Mouse (Mus musculus) midbrain, postnatal 0 days (tissue): Measurements from ENCODE around the gene 0610030E20Rik. TPM values are rescaled to one million over a fixed set of nuclear protein-coding genes. Genes with fewer than 3 reads are reported as not detected.

Experiments used
- ATAC-seq: fragments of 200-750 bp; cut with Nextera tagmentation; 2 replicates; pipeline ENCODE4 v1.8.0; 2017; ENCODE audit warnings: moderate number of reproducible peaks, mild to moderate bottlenecking, moderate TSS enrichment, moderate library complexity; ENCODE audit not compliant: low FRiP score
- DNase-seq: peaks from one replicate; pipeline ENCODE4 v3.0.0-alpha.2; 2015; ENCODE audit warnings: low spot score
- H3K27ac ChIP-seq: fragments of 300-500 bp; sonication (generic); 2 replicates; pipeline ENCODE4 v1.5.1; 2014; ENCODE audit warnings: low read depth, mild to moderate bottlenecking, low read length, mixed read lengths
- H3K27me3 ChIP-seq: fragments of 300-500 bp; sonication (generic); 2 replicates; pipeline ENCODE4 v1.6.1; 2014; ENCODE audit warnings: low read length, control low read depth, mixed read lengths; ENCODE audit not compliant: insufficient read depth
- H3K36me3 ChIP-seq: fragments of 300-500 bp; sonication (generic); 2 replicates; pipeline ENCODE4 v1.6.1; 2014; ENCODE audit warnings: low read length, control low read depth, mixed read lengths; ENCODE audit not compliant: insufficient read depth
- H3K4me1 ChIP-seq: fragments of 300-500 bp; sonication (generic); 2 replicates; pipeline ENCODE4 v1.6.1; 2014; ENCODE audit warnings: mild to moderate bottlenecking, control low read depth, antibody characterized with exemption, low read length, mixed read lengths; ENCODE audit not compliant: insufficient read depth
- H3K4me2 ChIP-seq: fragments of 300-500 bp; sonication (generic); 2 replicates; pipeline ENCODE4 v1.6.1; 2014; ENCODE audit warnings: low read depth, mild to moderate bottlenecking, low read length, mixed read lengths; ENCODE audit not compliant: poor library complexity, severe bottlenecking
- H3K4me3 ChIP-seq: fragments of 300-500 bp; sonication (generic); 2 replicates; pipeline ENCODE4 v1.5.1; 2014; ENCODE audit warnings: low read depth, mild to moderate bottlenecking, low read length, moderate library complexity
- H3K9ac ChIP-seq: fragments of 300-500 bp; sonication (generic); replicated peaks from 2 replicates; pipeline ENCODE4 v1.6.1; 2014; ENCODE audit warnings: mild to moderate bottlenecking, low read length, moderate library complexity, mixed read lengths; ENCODE audit not compliant: poor library complexity, severe bottlenecking
- H3K9me3 ChIP-seq: fragments of 300-500 bp; sonication (generic); 2 replicates; pipeline ENCODE4 v1.6.1; 2016; ENCODE audit warnings: low read length, control low read depth
- CTCF ChIP-seq: IDR thresholded peaks from 2 replicates; pipeline ENCODE4 v1.5.1; 2016; ENCODE audit warnings: antibody characterized with exemption, mild to moderate bottlenecking
- WGBS: fragments of 180-500 bp; shearing (Covaris S2); extraction: QIAGEN DNeasy Blood & Tissue Kit; methylation state at CpG from one replicate; pipeline ENCODE4 v1.1.7; 2014; 5-methylcytosine and 5-hydroxymethylcytosine counted together
- polyA plus RNA-seq: library from polyadenylated mRNA; unstranded; fragments of >200 nt; fragmentation: Nextera tagmentation; extraction: Ambion mirVana; gene quantifications from 2 replicates; pipeline ENCODE4 v1.2.1, GENCODE M21; 2015
- total RNA-seq: library from RNA; depleted of rRNA; stranded (reverse); fragments of >200 nt; gene quantifications from 2 replicates; pipeline ENCODE4 v1.2.3, GENCODE M21; 2014

Gene 0610030E20Rik
- total and polyA plus RNA-seq, 2 experiments from 2014 or later, result 10.0 to 14.7 TPM

- no peak overlapping the region for H3K4me2 ChIP-seq
These were observed 6.9 kb downstream of the 0610030E20Rik start for GRCm38 (mm10) chr6:72354025-72354424.

GRCm38 (mm10) chr6:72355066-72355911 is 8.2 kb downstream of the 0610030E20Rik start, which contains the start of gene Tmem150a:
Tmem150a (plus strand) TSS chr6:72355447.
- peak; percentile 60 for TF ChIP-seq CTCF

More at GRCm38 (mm10) chr6:72354025-72354424, 6.9 kb downstream of the 0610030E20Rik start:
- Histone ChIP-seq H3K27ac (no peak overlapping the region), H3K9me3 (no peaks in the 10 kb centered on the region), H3K36me3 (peaks cover 30% of the 10 kb centered on the region), H3K4me3 (no peak overlapping the region), H3K9ac (no peak overlapping the region), H3K27me3 (no peaks in the 10 kb centered on the region), H3K4me1 (peaks cover 9% of the 10 kb centered on the region; the same call in 1 of the 2 replicates)
- ATAC-seq (no peak), DNase-seq (no peak)
- WGBS, result 72% methylated on average over 1 of the region's 1 CpGs
- TF ChIP-seq CTCF, result no peak

GRCm38 (mm10) chr6:72356001-72356532 is 8.9 kb downstream of the 0610030E20Rik start:
- ATAC-seq (peak; percentile 5; the same call in 1 of the 2 replicates), DNase-seq (no peak)
- peak overlapping the region; percentile 58 for H3K4me3 ChIP-seq
- H3K4me2 ChIP-seq, result peak overlapping the region; percentile 95
- no peaks in the 10 kb centered on the region for H3K9me3 ChIP-seq
- H3K27me3 ChIP-seq, result no peaks in the 10 kb centered on the region
- H3K36me3 ChIP-seq, result peaks cover 32% of the 10 kb centered on the region
- peaks cover 10% of the 10 kb centered on the region; the same call in 1 of the 2 replicates for H3K4me1 ChIP-seq
- WGBS, result 32% methylated on average over 8 of the region's 8 CpGs
- peak overlapping the region; percentile 68 for H3K27ac ChIP-seq
- TF ChIP-seq CTCF, result no peak
- peak overlapping the region; percentile 70 for H3K9ac ChIP-seq

More at GRCm38 (mm10) chr6:72355066-72355911, 8.2 kb downstream of the 0610030E20Rik start, which contains the start of gene Tmem150a:
- Histone ChIP-seq H3K4me1 (peaks cover 9% of the 10 kb centered on the region; the same call in 1 of the 2 replicates), H3K9me3 (no peaks in the 10 kb centered on the region), H3K36me3 (peaks cover 31% of the 10 kb centered on the region), H3K27ac (peak within 1 kb of the TSS; percentile 68), H3K4me2 (peak within 1 kb of the TSS; percentile 95), H3K4me3 (peak within 1 kb of the TSS; percentile 58), H3K27me3 (no peaks in the 10 kb centered on the region), H3K9ac (peak within 1 kb of the TSS; percentile 70)
- ATAC-seq (peak; percentile 89), DNase-seq (peak; percentile 83)
- 1% methylated on average over 63 of the region's 71 CpGs for WGBS

- no peak overlapping the region for H3K4me3 ChIP-seq
- WGBS, result 66% methylated on average over 5 of the region's 5 CpGs
- H3K4me1 ChIP-seq, result peaks cover 17% of the 10 kb centered on the region
- TF ChIP-seq CTCF, result no peak
- H3K9me3 ChIP-seq, result no peaks in the 10 kb centered on the region
- ATAC-seq, result no peak
- DNase-seq, result no peak
- H3K27ac ChIP-seq, result no peak overlapping the region
- peaks cover 27% of the 10 kb centered on the region for H3K36me3 ChIP-seq
- H3K9ac ChIP-seq, result no peak overlapping the region
- no peak overlapping the region for H3K4me2 ChIP-seq
- H3K27me3 ChIP-seq, result no peaks in the 10 kb centered on the region
These were observed 10.3 kb downstream of the 0610030E20Rik start for GRCm38 (mm10) chr6:72357164-72358079.

GRCm38 (mm10) chr6:72358086-72358764 is 11.1 kb downstream of the 0610030E20Rik start:
- H3K4me1 ChIP-seq, result peaks cover 17% of the 10 kb centered on the region
- H3K9me3 ChIP-seq, result no peaks in the 10 kb centered on the region
- no peak for ATAC-seq
- no peak overlapping the region for H3K4me3 ChIP-seq
- no peak for TF ChIP-seq CTCF
- no peak overlapping the region for H3K4me2 ChIP-seq
- H3K27ac ChIP-seq, result no peak overlapping the region
- peaks cover 27% of the 10 kb centered on the region for H3K36me3 ChIP-seq
- 92% methylated on average over 10 of the region's 10 CpGs for WGBS
- DNase-seq, result no peak
- no peaks in the 10 kb centered on the region for H3K27me3 ChIP-seq
- H3K9ac ChIP-seq, result no peak overlapping the region
